Mouse (Mus musculus) stomach, postnatal 0 days (tissue): ENCODE data around the gene Tesk2. TPM values are rescaled to one million over a fixed set of nuclear protein-coding genes. Genes with fewer than 3 reads are reported as not detected.

Experiments
- ATAC-seq: fragments of 200-750 bp; cut with Nextera tagmentation; 2 replicates; pipeline ENCODE4 v1.8.0; 2017; ENCODE audit not compliant: low FRiP score, low TSS enrichment
- DNase-seq: peaks from one replicate; pipeline ENCODE4 v3.0.0-alpha.2; 2016; ENCODE audit warnings: low spot score
- H3K27ac ChIP-seq: fragments of 300-500 bp; sonication (generic); replicated peaks from 2 replicates; pipeline ENCODE4 v1.5.1; 2014; ENCODE audit warnings: mild to moderate bottlenecking, control low read depth
- H3K27me3 ChIP-seq: fragments of 300-500 bp; sonication (generic); 2 replicates; pipeline ENCODE4 v1.6.1; 2014; ENCODE audit warnings: low read length; ENCODE audit not compliant: control insufficient read depth, insufficient read depth
- H3K36me3 ChIP-seq: fragments of 300-500 bp; sonication (generic); 2 replicates; pipeline ENCODE4 v1.6.1; 2014; ENCODE audit warnings: low read length, mixed read lengths; ENCODE audit not compliant: control insufficient read depth, insufficient read depth
- H3K4me1 ChIP-seq: fragments of 300-500 bp; sonication (generic); replicated peaks from 2 replicates; pipeline ENCODE4 v1.6.1; 2014; ENCODE audit warnings: antibody characterized with exemption; ENCODE audit not compliant: control insufficient read depth, insufficient read depth
- H3K4me2 ChIP-seq: fragments of 300-500 bp; sonication (generic); replicated peaks from 2 replicates; pipeline ENCODE4 v1.6.1; 2014; ENCODE audit warnings: low read depth, mild to moderate bottlenecking, control low read depth, moderate library complexity
- H3K4me3 ChIP-seq: fragments of 300-500 bp; sonication (generic); 2 replicates; pipeline ENCODE4 v1.5.1; 2014; ENCODE audit warnings: low read depth, low read length, control low read depth
- H3K9ac ChIP-seq: fragments of 300-500 bp; sonication (generic); 2 replicates; pipeline ENCODE4 v1.6.1; 2014; ENCODE audit warnings: mild to moderate bottlenecking, low read length, control low read depth, mixed read lengths
- H3K9me3 ChIP-seq: fragments of 300-500 bp; sonication (generic); 2 replicates; pipeline ENCODE4 v1.6.1; 2016; ENCODE audit warnings: low read length; ENCODE audit not compliant: control insufficient read depth
- CTCF ChIP-seq: IDR thresholded peaks from 2 replicates; pipeline ENCODE4 v1.5.1; 2016; ENCODE audit warnings: antibody characterized with exemption, low read depth, mild to moderate bottlenecking, moderate library complexity
- EP300 ChIP-seq: optimal IDR thresholded peaks from 2 replicates; pipeline ENCODE3; 2016; ENCODE audit warnings: antibody characterized with exemption
- WGBS: fragments of 180-500 bp; shearing (Covaris S2); extraction: QIAGEN DNeasy Blood & Tissue Kit; methylation state at CpG from one replicate; pipeline ENCODE4 v1.1.7; 2014; 5-methylcytosine and 5-hydroxymethylcytosine counted together
- polyA plus RNA-seq: library from polyadenylated mRNA; unstranded; fragments of >200 nt; fragmentation: Nextera tagmentation; extraction: Ambion mirVana; gene quantifications from 2 replicates; pipeline ENCODE4 v1.2.1, GENCODE M21; 2015

Gene Tesk2
- polyA plus RNA-seq, 1 experiment from 2014 or later: 2.3 TPM

DNA sequence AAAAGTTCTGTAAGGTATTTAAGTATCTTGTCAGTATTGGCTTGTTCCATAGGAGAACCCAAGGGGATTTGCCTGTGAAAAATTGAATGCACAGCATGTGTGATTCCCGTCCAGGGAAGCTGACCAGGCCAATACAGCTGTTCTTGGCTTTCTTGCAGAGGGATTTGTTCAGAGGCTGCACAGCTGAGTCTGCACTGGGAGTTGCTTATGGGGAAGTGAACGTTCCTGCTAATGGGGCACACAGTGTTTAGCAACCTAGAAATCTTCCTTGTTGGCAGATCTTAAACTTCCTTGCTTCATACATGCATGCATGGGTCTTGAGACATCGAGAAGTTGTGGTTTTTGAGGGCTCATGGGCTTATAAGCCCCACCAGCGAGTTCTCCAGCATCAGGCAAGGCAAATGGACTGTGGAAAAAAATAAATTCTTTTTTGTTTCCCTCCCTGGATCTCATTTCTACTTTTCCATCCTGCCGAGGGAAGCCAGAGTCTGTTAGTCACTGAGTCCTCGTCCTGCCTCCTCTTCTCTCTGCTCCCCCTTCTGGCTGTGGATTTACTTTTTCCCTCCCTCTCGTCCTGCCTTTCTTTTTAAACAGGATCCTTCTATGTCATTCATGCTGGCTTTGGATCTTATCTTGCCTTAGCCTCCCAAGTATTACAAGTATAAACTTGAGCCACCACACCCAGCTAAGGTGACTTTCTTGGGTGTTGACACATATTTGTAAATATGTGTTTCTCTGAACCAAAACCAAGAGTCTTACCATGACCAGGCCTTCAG, 67.4 kb downstream of the Tesk2 start:
- no peaks in the 10 kb centered on the region for H3K9me3 ChIP-seq
- H3K4me2 ChIP-seq: no peak overlapping the region; the same call in 1 of the 2 replicates
- 27% methylated on average over 7 of the region's 7 CpGs for WGBS
- H3K27ac ChIP-seq: peak overlapping the region; percentile 45
- DNase-seq (no peak), ATAC-seq (no peak; the same call in 1 of the 2 replicates)
- H3K4me3 ChIP-seq: no peak overlapping the region
- no peaks in the 10 kb centered on the region for H3K36me3 ChIP-seq
- H3K27me3 ChIP-seq: no peaks in the 10 kb centered on the region
- TF ChIP-seq CTCF (peak; percentile 63), EP300 (no peak)
- no peaks in the 10 kb centered on the region for H3K4me1 ChIP-seq
- H3K9ac ChIP-seq: no peak overlapping the region

DNA sequence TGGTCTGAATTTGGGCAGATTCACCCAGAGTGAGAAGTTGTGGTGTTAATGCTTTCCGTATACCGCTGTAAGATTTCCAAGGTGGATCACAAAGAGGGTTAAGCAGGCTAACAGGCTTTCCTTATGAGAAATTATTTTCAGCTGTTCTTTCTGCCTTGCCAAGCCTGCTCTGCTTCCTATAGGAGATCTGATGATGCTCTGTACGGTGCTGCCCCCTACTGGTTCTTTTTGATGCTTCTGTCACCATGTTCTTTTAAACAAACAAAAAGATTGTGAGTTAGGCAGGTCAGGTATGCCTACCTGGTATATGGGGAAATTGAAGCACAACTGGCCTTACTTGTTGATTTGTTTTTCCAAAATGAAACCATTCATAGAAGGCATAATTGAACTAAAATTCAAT, 68.2 kb downstream of the Tesk2 start:
- 5% methylated on average over 3 of the region's 3 CpGs for WGBS
- Histone ChIP-seq H3K4me3 (no peak overlapping the region), H3K4me2 (no peak overlapping the region; the same call in 1 of the 2 replicates), H3K27me3 (no peaks in the 10 kb centered on the region), H3K36me3 (no peaks in the 10 kb centered on the region), H3K9ac (no peak overlapping the region), H3K9me3 (no peaks in the 10 kb centered on the region), H3K27ac (peak overlapping the region; percentile 56), H3K4me1 (no peaks in the 10 kb centered on the region)
- DNase-seq (peak; percentile 83), ATAC-seq (peak; percentile 73; the same call in 1 of the 2 replicates)
- TF ChIP-seq EP300 (no peak), CTCF (peak; percentile 97)

DNA sequence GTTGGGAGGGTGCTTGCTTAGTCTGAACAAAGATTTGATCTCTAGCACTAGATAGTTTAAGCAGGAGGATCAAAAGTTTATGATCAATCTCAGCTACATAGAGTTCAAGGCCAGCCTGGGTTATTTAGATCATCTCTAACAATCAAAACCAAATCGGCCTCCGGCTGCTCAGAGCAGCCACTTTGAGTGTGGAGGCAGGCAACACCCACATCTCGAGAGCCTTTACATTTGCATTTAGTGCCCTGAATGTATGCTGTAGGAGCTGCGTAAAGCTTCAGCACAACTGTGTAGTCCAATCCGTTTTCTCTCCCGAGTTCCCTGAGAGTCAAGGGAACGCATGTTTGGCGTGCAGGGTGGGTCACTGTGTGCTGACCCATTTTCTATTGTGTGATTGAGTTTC, 71.7 kb downstream of the Tesk2 start:
- WGBS: 82% methylated on average over 8 of the region's 8 CpGs
- H3K9ac ChIP-seq: no peak overlapping the region
- TF ChIP-seq EP300 (no peak), CTCF (no peak)
- no peak overlapping the region for H3K4me2 ChIP-seq
- no peaks in the 10 kb centered on the region for H3K27me3 ChIP-seq
- no peaks in the 10 kb centered on the region for H3K4me1 ChIP-seq
- DNase-seq (no peak), ATAC-seq (no peak)
- no peak overlapping the region for H3K4me3 ChIP-seq
- no peaks in the 10 kb centered on the region for H3K9me3 ChIP-seq
- H3K36me3 ChIP-seq: no peaks in the 10 kb centered on the region
- H3K27ac ChIP-seq: no peak overlapping the region

DNA sequence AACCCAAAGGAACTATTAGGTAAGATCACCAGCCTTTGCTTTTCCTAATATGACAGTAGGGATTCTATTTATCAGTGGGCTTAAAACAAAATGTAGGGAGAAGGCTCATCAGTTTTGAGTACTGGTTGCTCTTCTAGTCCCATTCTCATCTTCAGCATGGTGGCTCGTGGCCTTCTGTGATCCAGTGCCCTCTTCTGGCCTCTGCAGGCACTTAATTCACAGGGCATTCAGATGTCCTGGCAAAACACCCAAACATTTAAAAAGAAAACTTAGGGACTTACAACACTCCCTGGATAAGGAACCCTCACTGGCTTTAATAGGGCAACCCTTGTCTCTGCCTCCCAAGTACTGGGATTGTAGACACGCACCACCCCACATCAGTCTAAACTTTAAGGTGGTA, 73.5 kb downstream of the Tesk2 start:
- no peaks in the 10 kb centered on the region for H3K27me3 ChIP-seq
- no peak overlapping the region for H3K9ac ChIP-seq
- H3K9me3 ChIP-seq: no peaks in the 10 kb centered on the region
- no peak overlapping the region for H3K27ac ChIP-seq
- no peak overlapping the region for H3K4me3 ChIP-seq
- H3K4me1 ChIP-seq: no peaks in the 10 kb centered on the region
- DNase-seq (no peak), ATAC-seq (no peak)
- H3K4me2 ChIP-seq: no peak overlapping the region
- TF ChIP-seq EP300 (no peak), CTCF (peak; percentile 42)
- 79% methylated on average over 2 of the region's 2 CpGs for WGBS
- no peaks in the 10 kb centered on the region for H3K36me3 ChIP-seq

DNA sequence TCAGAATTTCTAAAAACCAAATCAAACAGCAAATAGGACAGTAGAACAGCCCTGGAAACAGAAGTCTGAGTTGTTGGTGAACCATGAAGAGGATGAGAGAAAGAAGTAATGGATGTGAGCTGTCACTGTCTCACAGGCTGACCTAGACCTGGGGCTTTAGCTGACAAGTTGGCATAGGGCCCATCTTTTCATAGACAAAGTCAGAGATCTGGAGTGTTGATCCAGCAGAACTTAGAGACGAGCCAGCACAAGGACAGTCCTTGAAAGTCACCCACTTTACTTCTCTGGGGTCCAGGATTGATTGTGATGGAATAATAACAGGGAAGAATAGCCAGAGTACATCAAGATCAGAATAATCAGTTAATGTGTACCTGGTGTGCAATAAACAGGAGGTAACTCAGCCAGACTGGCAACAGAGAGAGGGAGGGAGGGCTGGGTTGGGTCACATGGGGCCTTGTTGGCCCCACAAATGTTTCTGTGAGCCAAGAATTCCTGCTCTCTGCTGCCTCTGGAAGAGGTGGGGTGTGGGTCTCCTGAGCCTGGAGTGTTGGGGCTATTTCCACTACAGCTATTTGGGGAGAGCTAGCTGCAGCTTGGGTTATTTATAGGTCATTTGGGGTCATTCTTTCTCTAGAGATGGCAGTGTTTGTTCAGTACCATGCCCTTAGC, 75.8 kb downstream of the Tesk2 start:
- Histone ChIP-seq H3K27ac (no peak overlapping the region), H3K4me2 (no peak overlapping the region), H3K4me3 (no peak overlapping the region), H3K27me3 (no peaks in the 10 kb centered on the region), H3K9me3 (no peaks in the 10 kb centered on the region), H3K9ac (no peak overlapping the region), H3K36me3 (no peaks in the 10 kb centered on the region), H3K4me1 (no peaks in the 10 kb centered on the region)
- TF ChIP-seq EP300: no peak
- no peak for TF ChIP-seq CTCF
- DNase-seq: no peak
- 42% methylated on average over 1 of the region's 1 CpGs for WGBS
- ATAC-seq: peak; percentile 32; the same call in 1 of the 2 replicates

DNA sequence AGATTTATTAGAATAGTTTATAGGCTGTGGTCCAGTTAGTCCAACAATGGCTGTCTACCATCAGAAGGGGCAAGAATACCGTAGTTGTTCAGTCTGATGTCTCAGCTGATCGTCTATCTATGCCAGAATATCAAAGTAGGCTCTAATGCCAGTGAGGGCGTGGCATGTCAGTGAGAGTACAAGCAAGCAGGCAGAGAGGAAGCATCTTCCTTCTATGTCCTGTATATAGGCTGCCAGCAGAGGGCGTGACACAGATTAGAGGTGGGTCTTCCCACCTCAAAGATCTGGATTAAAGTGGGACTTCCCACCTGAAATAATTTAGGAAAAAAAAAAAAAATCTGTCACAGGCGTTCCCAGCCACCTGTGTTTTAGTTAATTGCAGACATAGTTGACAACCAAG, 79.2 kb downstream of the Tesk2 start:
- Histone ChIP-seq H3K4me1 (no peaks in the 10 kb centered on the region), H3K4me3 (no peak overlapping the region), H3K27ac (no peak overlapping the region), H3K4me2 (no peak overlapping the region), H3K9ac (no peak overlapping the region), H3K9me3 (no peaks in the 10 kb centered on the region), H3K36me3 (peaks cover 19% of the 10 kb centered on the region), H3K27me3 (no peaks in the 10 kb centered on the region)
- DNase-seq (no peak), ATAC-seq (no peak)
- WGBS: 35% methylated on average over 5 of the region's 5 CpGs
- peak; percentile 62 for TF ChIP-seq CTCF
- no peak for TF ChIP-seq EP300
